Mouse (Mus musculus) testis, postnatal 10 days (tissue): ENCODE measurements around the gene Samhd1.
A peak's percentile ranks its signal among the peaks of the same experiment; 100 is the strongest.
"Not testable (repeated sequence)": the region's sequence is repeated elsewhere in the genome, so short reads cannot be mapped to it uniquely, and the experiment has no call there.

Experiments used
- DNase-seq: peaks from one replicate; pipeline ENCODE4 v3.0.0; 2021; ENCODE audit warnings: low spot score

The Samhd1 gene

DNA sequence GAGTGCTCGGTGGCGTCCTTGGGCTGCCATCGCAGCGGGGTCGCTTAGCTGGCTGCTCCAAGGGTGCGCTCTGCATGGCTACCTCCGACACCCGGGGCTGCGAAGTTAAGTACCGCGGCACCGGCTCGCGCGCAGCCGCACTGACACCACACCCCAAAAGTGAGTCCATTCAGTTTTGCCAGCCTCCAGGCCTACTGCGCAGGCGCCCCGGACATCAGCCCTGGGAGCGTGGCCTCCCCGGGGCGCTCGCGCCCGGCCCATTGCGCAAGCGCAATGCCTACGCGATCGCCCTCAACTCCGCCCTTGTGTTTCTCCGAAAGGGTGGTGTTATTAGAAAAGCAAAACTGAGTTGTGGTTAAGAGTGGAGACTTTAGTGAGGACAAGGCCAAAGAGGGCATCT, at the start of gene Samhd1:
TSS of gene Samhd1 (minus strand) at position 252 of the 400 bp plus-strand sequence.
- DNase-seq: peak; percentile 95

DNA sequence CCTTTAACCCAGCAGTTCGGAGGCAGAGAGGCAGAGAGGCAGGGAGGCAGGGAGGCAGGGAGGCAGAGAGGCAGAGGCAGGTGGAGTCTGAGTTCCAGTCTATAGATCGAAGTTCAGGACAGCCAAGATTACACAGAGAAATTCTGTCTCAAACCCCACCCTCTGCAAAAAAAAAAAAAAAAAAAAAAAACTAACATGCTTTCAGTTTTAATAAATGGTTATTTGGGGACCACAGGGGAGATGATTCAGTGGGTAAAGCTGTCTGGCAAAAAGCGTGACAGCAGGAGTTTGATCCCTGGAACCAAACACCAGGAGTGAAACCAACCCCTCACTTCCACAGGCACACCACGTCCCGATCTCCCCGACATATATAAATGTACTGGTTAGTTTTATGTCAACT, 43.1 kb upstream of the Samhd1 start:
- DNase-seq: no peak

DNA sequence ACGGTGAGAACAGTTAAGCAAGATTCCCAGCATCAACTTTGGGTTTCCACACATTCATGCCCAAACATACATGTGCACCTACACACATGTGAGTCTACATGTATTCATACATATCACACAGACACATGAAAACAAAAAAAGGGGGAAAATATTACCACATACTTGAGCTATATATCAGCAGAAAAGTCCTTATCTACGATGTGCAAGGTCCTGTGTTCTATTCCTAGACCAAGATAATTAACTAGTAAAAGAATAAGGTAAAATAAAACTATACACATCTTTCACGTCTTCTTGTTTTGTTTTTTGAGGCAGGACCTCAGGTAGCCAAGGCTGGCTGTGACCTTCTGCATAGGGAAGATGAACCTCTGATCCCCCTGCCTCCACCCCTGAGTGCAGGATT, 41.2 kb upstream of the Samhd1 start:
- DNase-seq: no peak

DNA sequence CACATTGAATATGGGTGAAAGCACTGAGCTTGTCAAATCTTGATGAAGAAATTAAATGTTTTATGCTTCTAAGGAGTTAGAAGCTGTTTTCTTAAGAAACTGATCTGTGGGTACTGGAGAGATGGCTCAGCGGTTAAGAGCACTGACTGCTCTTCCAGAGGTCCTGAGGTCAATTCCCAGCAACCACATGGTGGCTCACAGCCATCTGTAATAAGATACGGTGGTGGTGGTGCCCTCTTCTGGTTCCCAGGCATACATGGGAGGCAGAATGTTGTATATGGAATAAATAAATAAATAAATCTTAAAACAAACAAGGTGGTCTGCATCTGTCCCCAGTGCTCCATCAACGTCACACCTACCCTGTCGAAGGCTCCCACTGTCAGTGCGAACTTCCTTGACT, 39.4 kb upstream of the Samhd1 start:
- no peak for DNase-seq

DNA sequence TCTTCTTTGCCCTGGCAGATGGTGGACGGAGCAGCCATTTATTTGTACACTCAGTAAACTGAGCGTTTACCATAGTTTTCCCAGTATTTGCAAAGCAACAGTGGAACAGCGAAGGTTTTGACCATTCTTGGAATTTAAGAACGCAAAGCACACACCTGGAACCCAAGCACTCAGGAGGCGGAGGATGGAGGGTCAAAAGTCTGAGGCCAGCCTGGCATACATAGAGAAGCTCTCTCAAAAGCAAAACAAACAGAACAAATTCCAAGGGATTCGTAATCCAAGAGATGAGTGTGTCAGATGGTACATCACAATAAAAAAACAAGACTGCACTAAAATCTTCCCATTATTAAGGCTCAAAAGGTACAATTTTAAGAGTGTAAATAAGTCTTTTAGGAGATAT, 38.5 kb upstream of the Samhd1 start:
- no peak for DNase-seq

DNA sequence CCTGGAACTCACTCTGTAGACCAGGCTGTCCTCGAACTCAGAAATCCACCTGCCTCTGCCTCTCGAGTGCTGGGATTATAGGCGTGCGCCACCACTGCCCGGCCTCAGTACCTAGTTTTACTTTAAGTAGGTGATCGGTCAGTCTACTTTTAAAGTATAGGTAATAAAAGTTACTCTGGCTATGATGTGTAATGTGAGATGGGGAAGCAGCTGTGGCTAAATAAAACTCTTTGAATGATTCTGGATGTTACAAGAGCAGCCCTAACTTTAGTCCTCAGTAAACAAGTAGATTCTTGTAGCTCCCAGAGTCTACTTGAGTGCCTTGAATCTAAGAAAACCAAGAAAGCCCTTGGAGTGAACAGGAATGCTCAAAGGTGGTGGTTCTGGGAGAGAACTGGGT, 37.9 kb upstream of the Samhd1 start:
- no peak for DNase-seq

DNA sequence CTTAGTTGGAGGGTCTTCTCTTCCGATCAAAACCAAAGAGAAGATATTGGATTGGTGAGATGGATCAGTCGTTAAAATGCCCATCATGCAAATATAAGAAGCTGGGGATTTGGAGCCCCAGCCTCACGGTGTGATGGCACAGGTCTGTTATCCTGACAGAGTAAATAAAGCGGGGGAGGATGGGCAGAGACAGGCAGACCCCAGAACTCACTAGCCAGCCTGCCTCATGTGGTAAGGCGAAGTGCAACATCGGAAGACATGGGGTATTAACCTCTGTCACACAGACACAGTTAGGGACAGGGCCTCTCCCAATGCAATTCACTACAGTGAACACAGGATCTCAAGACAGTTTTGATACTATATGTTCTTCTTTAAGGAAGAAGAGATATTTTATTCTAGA, 35.6 kb upstream of the Samhd1 start:
- DNase-seq: no peak

DNA sequence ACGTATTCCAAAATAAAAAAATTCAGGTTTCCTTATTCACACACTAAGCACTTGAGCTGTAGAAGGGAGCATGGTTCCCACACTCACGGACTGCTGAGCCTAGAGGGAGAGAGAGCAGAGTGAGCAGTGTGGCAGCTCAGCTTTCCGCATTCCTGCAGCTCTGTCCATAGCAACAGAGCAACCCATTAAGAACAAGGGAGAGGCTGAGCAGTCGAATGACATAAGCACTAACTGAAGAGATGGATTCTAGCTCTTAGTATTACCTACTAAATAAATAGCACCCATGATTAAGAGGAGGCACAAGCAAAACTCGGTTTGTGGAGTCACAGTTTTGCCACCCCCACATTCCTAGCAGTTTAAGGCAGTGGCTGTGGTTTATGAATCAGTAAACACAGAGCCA, 35.1 kb upstream of the Samhd1 start:
- no peak for DNase-seq

DNA sequence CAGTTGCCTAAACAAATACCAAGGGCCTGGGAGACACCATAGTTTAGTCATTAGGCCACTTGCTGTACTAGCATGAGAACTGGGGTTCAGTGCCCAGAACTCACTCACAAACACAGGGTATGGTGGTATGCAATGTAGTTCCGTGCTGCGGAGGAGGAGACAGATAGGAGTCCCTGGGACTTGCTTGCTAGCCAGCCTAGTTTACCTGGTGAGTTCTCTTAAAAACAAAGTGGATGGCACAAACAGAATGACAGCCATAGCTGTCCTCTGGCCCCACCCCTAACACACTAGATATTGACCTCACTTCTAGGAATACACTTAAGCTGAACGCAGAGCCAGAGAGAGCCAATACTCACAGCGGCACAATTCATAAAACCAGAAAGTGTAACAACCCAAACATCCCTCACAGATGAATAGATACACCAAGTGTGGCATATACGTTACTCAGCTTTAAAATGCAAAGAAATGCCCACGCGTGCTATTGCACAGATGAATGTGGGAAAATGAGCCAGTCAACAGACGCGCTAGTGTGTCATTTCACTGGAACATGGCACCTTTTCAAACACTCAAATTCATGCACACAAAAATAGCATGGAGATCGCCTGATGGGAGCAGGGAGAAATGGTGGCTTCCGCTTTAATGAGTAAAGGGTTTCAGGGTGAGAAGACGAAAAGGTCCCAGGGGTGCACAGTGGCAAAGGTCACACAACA, 31.5 kb upstream of the Samhd1 start:
- DNase-seq: no peak

DNA sequence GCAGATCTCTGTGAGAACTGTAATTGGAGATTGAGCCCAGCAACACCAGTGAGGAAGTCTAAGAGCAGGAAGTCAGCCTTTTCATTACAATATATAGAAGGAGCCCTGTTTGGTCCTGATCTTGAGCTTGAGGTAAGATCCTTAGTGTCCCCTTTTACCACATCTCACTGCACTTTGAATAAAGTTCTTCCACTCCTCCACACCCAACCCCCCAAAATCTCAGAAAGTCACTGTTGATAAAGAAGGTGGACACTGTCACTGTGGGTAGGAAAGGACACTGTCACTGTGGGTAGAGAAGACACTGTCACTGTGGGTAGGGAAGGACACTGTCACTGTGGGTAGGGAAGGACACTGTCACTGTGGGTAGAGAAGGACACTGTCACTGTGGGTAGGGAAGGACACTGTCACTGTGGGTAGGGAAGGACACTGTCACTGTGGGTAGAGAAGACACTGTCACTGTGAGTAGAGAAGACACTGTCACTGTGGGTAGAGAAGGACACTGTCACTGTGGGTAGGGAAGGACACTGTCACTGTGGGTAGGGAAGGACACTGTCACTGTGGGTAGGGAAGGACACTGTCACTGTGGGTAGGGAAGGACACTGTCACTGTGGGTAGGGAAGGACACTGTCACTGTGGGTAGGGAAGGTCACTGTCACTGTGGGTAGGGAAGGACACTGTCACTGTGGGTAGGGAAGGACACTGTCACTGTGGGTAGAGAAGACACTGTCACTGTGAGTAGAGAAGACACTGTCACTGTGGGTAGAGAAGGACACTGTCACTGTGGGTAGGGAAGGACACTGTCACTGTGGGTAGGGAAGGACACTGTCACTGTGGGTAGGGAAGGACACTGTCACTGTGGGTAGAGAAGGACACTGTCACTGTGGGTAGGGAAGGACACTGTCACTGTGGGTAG, 30.5 kb upstream of the Samhd1 start:
- not testable (repeated sequence) for DNase-seq

DNA sequence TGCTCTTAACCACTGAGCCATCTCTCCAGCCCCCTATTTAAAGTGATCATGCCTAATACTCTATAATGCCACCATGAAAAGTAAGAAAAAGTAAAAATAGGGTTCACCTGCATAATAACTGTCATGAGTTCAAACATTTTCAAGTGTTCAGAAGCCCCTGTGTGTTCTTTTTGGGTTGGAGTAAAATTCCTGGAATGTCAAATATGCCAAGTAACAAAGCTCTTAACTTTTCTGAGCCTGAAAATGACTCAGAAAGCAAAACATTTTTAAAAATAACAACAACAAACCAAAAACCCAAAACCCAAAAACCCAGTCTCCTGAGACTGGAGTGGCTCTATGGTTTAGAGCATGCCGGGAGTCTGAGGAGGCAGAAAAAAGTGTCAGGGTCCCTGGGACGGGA, 29.0 kb upstream of the Samhd1 start:
- DNase-seq: no peak

DNA sequence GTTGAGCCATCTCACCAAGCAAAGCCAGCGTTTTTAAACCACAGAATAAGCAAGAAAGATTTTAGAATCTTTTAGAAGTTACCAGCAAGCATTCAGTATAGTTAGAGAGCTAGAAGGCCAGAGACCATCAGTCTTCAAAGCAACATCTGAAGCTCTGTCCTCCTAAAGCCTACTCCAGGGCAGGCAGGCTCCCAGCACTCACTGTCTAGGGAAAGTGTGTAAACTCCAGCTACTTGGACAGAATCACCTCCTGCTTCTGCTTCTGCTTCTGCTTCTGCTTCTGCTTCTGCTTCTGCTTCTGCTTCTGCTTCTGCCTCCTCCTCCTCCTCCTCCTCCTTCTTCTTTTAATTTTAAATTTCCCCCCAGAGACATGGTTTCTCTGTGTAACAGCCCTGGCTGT, 21.0 kb upstream of the Samhd1 start:
- no peak for DNase-seq

DNA sequence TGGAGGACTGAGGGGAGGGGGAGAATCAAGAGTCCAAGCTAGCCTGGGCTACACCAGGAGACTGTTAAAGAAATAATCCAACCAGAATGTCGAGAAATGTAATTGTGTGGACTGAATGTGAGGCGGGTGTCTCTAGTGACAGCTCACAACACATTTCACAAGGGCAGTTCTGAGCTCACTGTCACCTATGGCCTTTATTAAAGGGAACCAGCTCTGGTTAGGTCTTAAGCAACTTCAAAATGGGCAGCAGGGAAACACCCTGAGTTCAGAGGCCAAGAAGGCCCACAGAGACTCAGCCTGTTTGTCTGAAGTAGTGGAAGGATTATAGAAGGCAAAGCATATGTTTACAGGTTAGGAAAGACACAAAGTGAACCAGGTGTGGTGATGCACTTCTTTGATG, 18.2 kb upstream of the Samhd1 start:
- no peak for DNase-seq

DNA sequence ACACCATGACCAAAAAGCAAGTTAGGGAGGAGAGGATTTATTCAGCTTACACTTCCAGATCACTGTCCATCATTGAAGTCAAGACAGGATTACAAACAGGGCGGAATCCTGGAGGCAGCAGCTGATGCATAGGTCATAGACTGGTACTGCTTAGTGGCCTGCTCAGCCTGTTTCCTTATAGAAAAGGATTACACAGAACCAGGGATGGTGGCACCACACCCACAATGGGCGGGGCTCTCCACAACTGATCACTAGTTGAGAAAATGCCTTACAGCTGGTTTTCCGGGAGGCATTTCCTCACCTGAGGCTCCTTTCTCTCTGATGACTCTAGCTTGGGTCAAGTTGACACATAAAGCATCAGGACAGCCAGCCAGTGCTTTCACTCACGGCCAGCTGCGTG, 13.4 kb upstream of the Samhd1 start:
- DNase-seq: no peak

DNA sequence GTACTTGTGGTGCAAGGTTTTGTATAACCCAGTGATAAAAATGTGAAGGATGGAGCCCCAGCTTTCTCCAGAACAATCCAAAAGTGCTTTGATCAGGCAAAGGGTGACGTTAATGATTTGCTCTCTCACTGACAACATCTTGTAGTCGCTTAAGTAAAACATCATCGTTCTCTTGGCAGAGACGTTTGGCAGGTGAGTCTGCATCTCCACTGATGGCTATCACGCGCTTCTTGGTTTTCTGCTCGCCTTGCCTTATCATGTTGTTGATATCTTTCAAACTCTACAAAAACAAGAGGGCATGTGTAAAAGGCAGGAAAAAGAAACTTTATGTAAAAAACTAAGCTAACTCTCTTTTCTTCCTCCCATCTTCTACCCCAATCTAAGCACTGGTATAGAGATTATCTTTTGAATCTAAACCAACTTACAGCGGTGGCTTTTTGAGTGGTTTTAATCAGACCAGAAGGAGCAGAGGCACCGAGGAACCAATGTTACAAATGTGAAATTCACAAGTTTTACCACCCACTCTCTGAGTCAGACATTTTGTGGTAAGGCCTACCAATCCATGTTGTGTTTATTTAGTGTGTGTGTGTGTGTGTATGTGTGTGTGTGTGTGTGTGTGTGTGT, 12.4 kb upstream of the Samhd1 start:
- no peak for DNase-seq

DNA sequence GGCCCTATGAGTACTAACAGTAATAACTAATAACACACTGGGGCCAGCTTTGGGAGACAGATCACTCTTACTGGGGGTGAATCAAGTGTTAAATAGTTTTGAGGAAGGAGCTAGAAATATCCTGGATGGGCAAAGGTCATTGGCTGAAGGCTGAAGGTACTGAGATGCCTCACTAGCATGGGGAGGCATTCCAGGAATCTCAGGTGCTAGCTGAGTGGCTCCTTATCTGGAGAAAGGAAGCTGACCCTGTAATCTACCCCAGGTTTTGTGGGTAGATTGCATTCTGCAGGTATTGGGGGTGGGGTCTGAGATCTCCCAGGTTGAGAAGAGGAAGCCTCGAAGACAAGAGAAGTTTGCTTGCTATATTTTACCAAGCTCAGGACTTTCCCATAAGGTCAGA, 10.1 kb upstream of the Samhd1 start:
- no peak for DNase-seq

DNA sequence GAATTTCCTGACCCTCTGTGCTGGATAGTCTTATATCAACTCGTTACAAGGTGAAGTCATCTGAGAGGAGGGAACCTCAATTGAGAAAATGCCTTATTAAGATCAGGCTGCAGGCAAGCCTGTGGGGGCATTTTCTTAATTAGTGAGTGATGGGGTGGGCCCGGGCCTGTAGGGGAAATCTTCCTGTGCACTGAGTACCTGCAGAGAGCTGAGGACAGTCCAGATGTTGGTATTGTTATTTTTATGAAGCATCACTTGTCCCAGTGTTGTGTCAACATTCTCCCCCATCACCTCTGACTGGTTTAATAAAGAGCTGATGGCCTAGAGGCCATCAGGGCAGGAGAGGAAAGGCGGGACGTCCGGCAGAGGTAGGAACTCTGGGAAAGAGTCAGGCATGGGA, 9.1 kb upstream of the Samhd1 start:
- DNase-seq: no peak

DNA sequence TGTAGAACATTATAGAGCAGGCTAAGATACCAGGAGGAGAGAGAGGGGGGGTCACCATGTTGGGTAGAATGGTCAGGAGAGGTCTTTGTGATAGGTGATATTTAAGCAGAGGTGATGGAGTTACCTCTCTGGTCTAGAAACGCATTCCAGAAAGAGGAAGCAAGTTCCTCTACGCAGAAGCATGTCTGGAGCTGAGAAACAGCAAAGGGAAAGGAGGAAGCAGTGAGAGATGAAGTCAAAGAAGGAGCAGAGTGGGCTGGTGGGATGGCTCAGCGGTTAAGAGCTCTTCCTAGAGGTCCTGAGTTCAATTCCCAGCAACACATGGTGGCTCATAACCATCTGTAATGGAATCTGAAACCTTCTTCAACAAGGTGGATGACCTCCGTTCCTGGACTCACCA, 6.9 kb upstream of the Samhd1 start:
- no peak for DNase-seq

DNA sequence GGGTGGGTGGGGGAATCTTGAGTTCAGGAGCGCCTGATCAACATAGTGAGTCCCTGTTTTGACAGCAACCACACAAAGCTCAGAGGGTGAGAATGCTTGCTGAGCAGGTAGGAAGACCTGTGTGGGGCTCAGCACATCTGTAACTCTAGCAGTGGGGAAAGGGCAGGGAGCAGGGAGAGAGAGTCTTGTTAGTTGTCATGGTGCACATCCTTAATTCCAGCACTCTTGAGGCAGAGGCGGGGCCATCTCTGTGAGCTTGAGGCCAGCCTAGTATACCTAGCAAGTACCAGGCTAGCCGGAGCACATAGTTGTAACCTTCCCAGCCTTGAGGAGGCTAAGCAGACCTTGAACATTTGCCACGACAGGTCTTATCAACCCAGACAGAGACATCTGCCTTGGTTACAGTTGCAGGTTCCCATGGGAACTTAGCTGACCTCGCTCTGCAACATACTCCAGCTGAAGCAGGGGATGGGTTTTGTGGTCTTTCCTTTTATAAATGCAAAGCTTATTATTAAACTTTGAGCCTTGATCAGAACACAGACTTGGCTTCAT, 4.3 kb upstream of the Samhd1 start:
- DNase-seq: no peak

DNA sequence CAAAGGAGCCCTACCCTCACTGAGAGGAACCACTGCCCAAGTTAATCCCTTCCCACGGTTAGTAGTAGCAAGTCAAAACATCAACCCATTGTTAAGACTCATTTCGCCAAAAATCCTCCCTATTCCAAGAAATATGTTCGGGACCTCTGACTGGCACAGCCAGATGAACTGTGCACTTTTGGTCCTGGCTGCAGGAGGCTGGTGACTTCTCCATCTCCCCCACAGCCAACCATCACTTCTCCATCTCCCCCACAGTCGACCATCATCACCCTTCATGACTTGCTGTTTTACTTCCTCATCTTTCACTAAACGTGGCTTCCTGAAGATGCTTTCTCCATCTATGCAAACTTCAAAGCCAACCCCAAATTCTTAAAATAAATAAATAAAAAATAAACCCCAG, 3.7 kb upstream of the Samhd1 start:
- DNase-seq: no peak

DNA sequence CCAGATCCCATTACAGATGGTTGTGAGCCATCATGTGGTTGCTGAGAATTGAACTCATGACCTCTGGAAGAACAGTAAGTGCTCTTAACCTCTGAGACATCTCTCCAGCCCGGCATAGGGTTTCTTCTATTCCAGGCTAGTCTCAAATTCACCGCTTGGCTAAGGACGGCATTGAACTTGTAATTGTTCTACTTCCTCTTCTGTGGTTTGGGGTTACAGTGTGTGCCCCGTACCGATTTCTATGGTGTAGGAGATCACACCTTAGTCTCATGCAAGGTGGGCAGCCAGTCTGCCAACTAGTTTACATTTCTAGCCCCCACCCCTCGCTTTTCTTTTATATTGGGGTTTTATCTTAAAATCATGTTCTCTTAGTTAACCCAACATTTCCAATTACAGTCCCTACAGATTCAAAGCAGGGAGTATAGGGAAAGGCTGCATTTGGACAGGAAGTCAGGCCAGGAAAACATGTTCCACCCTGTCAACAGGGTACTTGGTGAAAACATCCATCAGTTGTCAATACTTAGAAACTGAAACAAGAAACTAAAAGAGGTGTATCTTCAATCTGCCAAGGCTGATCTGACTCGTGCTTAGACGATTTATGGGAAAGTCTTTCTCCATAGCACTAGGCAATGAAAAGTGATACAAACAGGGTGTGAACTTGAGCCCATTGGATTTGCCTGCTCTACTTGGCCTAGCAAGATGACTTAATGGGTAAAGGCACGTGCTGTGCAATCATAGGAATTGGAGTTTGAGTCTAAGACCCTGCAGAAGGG, 3.1 kb upstream of the Samhd1 start:
- no peak for DNase-seq

DNA sequence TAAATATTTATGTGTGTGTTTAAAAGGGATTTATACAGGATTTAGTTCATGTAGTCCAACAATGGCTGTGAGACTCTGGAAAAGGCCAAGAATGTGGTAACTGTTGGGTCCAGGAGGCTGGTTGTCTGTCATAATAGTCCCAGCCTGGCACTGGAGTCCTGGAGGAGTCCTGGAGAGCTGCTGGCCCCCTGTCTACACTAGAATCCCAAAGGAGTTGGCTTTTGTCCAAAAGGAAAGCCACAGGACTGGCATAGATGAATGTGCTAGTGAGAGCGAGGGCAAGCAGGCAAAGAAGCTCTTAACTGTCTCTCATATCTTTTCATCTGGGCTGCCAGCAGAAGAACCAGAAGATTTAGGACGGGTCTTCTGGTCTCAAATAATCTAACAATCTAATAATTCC, 1.6 kb upstream of the Samhd1 start:
- no peak for DNase-seq
